Mouse (Mus musculus): Measurements from ENCODE around the gene Tmem184b.

Tmem184b gene

DNA sequence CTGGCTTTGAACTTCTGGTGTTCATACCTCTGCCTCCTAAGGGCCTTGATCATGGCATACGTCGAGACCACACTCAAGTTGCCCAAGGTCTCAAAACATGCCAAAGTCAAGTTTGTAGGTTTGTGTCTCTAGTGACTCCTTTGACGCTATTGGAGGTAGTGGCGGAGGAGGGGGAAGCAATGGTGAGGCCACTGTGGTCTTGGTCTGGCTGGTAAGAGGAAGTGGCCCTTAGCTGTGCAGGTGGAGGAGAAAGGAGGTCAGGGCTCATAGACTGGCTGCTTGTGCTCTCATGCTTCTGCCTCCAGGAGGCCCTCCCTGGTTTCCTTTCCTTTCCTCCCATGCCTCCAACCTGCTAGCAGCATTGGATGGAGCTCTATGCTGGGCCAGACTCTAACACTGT is 52.5 kb downstream of the Tmem184b start:
- no peak for TF ChIP-seq GATA4 (IDR thresholded peaks at IDR 0.05; ENCODE audit: insufficient replicate concordance, low read length)

DNA sequence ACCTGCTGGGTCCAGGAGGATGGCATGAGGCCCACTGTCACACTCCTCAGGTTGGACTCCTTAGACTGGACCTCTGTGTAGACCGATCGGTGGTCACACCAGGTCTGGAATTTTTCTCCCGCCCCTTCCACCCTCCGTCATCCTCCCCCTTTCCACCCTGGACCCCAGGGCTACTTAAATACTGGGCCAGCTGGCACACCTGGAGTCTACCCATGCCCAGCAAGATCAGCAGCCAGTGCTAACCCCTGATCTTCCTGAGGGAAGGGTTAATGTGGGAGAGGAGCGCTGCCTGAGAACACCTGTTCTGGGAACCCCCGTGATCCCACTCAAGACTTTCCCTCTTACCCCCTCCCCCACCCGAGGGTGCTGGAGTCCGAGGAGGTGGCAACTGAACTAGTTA is 54.7 kb downstream of the Tmem184b start:
- no peak for TF ChIP-seq GATA4 (IDR thresholded peaks at IDR 0.05; ENCODE audit: insufficient replicate concordance, low read length)

DNA sequence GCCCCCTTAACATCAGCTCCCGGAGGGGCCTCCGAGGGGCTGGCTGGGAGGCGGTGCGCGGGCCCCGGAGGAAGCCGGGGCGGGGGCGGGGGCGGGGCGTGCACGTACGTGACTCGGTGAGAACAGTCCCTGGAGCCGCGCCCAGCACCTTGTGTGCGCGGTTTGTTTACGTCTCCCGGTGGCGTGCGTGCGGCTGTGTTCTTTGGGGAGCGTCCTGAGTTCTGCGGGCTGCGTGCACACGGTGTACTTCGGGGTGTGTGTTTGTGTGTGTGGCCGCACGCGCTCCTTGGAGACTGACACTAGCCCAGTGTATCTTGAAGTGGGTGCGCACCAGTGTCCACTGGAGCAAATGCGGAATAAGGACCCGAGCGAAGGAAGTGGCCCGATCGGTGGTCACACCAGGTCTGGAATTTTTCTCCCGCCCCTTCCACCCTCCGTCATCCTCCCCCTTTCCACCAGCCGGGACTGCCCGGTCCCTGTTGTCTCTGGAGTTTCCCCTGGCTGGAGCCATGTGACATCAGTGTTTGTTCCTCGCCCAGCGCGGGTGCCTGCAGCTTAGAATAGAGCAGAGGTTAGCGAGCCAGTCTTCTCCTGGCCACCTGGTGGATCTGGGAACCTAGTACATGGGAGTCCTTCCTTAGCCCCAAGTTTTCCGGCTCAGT is 55.4 kb downstream of the Tmem184b start:
- no peak for TF ChIP-seq GATA4 (IDR thresholded peaks at IDR 0.05; ENCODE audit: insufficient replicate concordance, low read length)

DNA sequence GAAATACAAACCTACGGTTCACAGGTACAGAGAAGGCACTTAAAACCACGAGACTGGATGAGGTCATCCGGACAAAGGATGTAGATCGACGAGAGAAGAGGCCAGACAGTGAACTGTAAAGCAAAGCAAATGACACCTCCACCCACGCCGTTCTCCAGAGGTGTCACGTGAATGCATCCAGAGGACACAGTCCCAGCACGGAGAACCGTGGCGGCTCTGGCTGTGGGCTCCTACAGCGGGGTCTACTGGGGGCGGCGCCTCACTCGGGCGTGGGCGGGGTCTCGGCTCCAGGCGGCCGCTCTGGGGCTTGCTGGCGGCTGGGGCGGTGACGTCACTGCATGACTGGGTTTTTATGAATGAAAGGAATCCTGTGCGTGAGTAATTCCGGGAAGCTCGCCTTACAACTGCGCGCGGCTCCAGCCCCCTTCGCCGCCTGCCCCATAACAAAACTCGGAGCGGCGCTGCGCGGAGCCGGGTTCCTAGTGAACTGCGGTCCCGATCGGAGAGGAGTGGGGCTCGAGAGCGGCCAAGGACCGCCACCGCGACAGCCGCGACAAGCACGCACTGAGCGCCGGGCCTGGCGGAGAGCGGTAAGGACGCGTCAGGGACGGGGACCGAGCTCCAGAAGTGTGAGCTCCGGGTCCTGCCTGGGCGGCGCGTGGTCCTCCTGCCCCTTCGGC is 56.1 kb downstream of the Tmem184b start:
- TF ChIP-seq GATA4 (IDR thresholded peaks at IDR 0.05; ENCODE audit: insufficient replicate concordance, low read length): no peak

DNA sequence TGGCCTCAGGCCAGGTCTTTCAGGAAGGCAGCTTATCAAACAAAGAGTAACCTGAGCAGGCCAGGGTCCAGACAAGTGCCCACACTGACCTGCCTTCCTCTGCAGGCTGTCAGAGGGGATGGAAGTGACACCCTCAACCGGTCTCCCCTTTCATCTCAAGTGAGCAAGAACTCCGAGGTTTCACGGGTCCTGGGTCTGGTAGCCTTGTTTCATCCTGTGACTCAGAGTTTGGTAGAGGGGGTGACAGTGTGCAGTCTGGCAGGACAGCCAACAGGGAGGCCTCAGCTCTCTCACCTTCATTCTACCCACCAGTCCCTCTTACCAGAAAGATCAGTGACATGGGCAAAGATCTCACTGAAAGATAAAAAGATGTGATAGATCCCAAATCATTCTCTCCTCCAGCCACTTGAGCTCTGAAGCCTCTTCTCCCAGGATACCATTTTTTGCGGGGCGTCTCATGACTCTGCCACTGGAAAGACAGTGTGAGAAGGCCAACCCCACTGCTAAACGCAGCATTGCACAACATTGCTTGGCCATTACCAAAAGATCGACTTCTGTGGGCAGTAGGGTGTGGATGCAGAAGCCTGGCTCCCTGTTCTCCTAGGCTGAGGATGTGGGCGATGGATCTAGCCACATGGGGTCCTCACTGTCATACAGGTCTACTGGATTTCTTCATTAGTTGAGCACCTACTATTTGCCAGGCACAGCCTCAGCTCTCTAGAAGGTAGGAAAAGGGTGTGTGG is 57.1 kb downstream of the Tmem184b start, which contains the start of gene Maff:
TSS of gene Maff (plus strand) at position 571 of the 743 bp plus-strand sequence.
- TF ChIP-seq GATA4 (IDR thresholded peaks at IDR 0.05; ENCODE audit: insufficient replicate concordance, low read length): no peak

DNA sequence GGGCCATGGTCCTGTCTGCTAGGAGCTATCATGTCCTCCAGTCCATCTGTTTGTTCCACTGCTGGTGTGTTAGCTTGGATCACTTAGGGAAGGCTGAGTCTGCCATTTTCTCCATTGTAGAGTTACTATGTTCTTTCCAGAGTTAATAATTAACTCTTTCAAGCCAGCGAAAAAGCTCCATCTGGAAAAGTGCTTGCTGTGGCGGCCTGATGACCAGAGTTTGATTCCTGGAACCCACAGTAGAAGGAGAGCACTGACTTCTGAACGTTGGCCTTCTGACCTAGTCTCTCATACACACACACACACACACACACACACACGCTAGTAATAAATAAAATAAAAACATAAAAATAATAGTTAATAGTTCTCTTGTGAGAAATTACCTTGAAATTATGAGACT is 58.7 kb downstream of the Tmem184b start:
- no peak for TF ChIP-seq GATA4 (IDR thresholded peaks at IDR 0.05; ENCODE audit: insufficient replicate concordance, low read length)

DNA sequence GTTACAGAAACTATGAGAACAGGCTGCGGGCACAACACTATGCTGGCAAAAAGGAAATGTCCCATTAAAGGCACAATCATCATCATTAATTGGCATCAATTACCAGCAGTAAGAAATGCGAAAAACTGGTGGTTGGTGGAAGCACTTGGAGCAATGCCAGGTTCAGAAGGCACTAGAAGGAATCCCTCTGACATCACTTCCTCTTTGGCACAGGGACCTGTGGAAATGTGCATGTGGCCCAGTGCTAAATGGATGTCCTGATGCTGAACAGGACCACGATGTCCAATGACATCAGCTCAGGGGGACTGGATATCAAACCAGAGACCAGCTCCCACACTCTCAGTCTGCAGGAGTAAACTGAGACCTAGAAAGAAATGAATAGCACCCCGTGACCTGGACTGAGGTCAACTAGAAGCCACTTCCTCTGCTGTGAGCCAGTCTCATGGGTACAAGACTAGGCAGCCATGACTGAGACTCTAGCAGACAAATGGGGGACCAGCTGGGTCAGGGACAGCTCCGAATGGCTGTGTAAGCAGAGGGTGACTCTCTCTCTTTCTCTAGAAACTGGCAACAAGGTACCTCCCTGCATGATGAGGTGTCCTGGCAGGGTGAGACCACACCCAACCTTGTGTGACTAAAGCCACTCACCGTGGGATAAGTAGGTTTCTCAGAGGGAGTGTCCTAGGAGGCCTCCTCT is 60.6 kb downstream of the Tmem184b start:
- no peak for TF ChIP-seq GATA4 (IDR thresholded peaks at IDR 0.05; ENCODE audit: insufficient replicate concordance, low read length)

DNA sequence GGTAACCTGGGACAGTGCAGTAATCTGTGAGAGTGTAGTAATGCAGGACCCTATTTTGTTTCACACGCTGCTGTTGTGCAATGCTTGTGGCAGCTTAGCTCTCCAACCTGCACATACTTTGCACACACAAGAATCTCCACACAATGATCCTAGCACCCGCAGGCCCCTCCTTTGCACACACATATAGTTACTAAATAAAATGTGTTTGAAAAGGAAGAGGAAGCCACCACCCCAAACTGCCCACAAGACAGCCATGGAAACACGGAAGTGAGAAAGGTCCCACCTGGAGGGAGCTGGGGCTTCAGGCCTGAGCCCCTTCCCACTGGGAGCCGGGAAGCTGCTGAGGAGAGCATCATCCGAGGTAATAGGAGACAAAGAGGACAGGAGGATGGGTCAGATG is 64.4 kb downstream of the Tmem184b start:
- no peak for TF ChIP-seq GATA4 (IDR thresholded peaks at IDR 0.05; ENCODE audit: insufficient replicate concordance, low read length)

DNA sequence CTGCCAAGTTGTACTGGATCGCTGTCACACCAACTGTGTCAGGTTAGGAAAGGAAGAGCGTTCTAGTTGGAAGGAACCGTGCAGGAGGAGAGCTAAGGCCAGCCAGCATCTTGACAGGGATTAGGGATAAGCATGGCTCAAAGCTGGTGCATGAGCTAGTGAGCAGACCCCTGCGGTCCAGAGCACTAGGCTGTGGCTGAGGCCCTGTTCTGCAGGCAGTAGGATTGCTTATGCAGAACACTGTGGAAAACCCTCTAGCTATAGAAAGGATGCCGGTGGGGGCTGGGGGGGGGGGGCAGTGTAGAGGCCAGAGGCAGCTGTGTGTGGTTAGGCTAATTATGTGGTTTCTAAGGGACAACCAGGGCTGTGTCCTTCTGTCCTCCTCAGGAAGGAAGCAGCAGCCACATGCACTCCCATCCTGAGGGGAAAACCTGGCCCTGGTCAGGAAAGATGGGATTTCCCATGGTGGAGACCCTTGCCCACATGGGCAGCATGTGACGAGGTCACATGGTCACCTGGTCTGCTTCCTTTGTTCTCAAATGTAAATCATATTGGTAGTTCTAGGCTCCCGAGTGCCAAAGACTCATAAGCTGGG is 68.2 kb downstream of the Tmem184b start:
- no peak for TF ChIP-seq GATA4 (IDR thresholded peaks at IDR 0.05; ENCODE audit: insufficient replicate concordance, low read length)

DNA sequence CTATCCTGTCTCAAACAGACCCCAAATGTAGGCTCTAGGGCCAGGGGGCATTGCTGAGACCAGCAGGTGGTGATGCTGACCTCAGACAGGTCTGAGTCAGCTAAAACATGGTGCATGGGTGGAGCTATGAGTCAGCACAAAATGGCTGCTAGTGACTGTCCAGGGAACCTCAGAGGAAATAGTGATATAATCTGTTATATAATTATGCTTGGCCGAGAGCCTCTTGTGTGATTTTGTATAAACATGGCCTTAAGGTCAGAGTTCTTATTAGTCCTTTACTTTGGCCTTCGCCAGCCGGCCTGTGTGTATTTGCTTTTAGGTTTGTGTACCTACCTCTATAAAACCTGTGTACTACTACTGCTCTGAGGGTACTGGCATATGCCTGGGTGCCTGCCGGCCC is 70.0 kb downstream of the Tmem184b start:
- no peak for TF ChIP-seq GATA4 (IDR thresholded peaks at IDR 0.05; ENCODE audit: insufficient replicate concordance, low read length)

DNA sequence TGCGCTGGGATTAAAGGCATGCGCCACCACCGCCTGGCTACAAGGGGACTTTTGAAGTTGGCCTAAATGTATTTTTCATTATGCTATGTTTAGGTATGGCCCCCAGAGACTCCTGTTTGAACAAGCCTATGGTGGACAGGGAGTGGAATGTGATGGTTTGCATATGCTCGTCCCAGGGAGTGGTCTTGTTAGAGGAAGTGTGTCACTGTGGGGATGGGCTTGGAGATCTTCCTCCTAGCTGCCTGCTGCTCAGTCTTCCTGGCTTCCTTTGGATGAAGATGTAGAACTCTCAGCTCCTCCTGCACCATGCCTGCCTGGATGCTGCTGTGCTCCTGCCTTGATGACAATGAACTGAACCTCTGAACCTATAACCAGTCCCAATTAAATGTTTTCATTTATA is 72.8 kb downstream of the Tmem184b start:
- TF ChIP-seq GATA4 (IDR thresholded peaks at IDR 0.05; ENCODE audit: insufficient replicate concordance, low read length): no peak

DNA sequence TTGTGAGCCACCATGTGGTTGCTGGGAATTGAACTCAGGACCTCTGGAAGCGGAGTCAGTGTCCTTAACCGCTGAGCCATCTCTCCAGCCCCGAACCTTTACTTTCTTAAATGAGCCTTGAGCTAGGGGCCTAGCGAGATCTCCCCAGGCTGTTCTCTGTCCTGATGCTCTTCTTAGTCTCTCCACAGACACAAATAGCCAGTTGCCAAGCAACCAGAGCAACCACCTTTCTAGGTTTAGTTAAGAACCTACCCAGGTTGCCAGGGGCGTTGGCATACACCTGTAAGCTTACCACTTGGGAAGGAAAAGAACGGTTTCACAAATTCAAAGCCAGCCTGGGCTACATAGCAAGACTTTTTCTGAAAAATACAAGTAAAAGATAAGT is 73.4 kb downstream of the Tmem184b start:
- no peak for TF ChIP-seq GATA4 (IDR thresholded peaks at IDR 0.05; ENCODE audit: insufficient replicate concordance, low read length)

DNA sequence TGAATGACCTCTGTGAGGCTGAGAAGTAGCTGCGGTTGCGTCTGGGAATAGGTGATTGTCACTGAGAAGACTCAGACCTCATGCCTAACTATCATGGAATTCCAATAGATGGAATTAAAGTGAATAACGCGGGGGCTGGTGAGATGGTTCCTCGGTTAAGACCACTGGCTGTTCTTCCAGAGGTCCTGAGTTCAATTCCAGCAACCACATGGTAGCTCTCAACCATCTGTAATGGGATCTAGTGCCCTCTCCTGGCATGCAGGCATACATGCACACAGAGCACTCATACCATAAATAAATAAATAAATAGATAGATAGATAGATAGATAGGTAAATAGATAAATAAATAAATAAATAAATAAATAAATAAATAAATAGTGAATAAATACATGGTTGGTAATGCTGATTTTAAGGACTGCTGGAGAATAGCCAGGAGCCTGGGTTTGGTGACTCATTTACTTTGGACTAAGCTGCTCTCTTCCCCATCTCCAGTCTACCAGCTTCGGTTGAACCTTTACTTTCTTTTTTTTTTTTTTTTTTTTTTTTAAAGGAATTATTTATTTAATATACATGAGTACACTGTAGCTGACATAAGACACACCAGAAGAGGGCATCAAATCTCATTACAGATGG is 73.9 kb downstream of the Tmem184b start:
- no peak for TF ChIP-seq GATA4 (IDR thresholded peaks at IDR 0.05; ENCODE audit: insufficient replicate concordance, low read length)

DNA sequence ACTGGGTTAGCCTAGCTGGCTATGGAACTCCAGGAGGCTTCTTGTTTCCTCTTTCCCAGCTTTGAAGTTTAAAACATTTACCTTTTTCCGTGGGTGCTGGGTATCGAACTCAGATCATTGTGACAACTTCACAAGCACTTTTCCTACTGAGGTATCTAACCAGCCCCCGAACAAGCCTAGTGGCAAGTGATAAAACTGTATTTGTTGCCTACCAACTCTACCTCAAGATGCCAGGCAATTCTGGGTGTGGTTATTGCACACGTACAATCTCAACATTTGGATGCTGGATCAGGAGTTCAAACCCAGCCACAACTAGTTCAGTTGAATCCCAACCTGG is 74.5 kb downstream of the Tmem184b start:
- TF ChIP-seq GATA4 (IDR thresholded peaks at IDR 0.05; ENCODE audit: insufficient replicate concordance, low read length): no peak

Data from liver, adult (tissue).